Mouse (Mus musculus) embryonic facial prominence, embryonic 11.5 days (tissue): ENCODE data around the gene Lrrc3b. TPM values are rescaled to one million over a fixed set of nuclear protein-coding genes. Genes with fewer than 3 reads are reported as not detected.

Source experiments
- ATAC-seq: fragments of 200-750 bp; cut with Nextera tagmentation; replicated peaks from 2 replicates; pipeline ENCODE4 v1.8.0; 2017; ENCODE audit warnings: low read depth; ENCODE audit not compliant: insufficient number of reproducible peaks, low FRiP score, low TSS enrichment
- DNase-seq: peaks from one replicate; pipeline ENCODE4 v3.0.0-alpha.2; 2015; ENCODE audit warnings: low spot score
- H3K27ac ChIP-seq: fragments of 300-500 bp; sonication (generic); replicated peaks from 2 replicates; pipeline ENCODE4 v1.5.1; 2014; ENCODE audit warnings: mild to moderate bottlenecking, low read depth, low read length, control low read depth
- H3K27me3 ChIP-seq: fragments of 300-500 bp; sonication (generic); 2 replicates; pipeline ENCODE4 v1.6.1; 2014; ENCODE audit warnings: mild to moderate bottlenecking, low read length, moderate library complexity, mixed read lengths; ENCODE audit not compliant: control insufficient read depth, insufficient read depth
- H3K36me3 ChIP-seq: fragments of 300-500 bp; sonication (generic); replicated peaks from 2 replicates; pipeline ENCODE4 v1.6.1; 2014; ENCODE audit warnings: low read depth, mild to moderate bottlenecking, low read length, moderate library complexity, mixed read lengths; ENCODE audit not compliant: control insufficient read depth, insufficient read depth
- H3K4me1 ChIP-seq: fragments of 300-500 bp; sonication (generic); 2 replicates; pipeline ENCODE4 v1.6.1; 2014; ENCODE audit warnings: low read length, mixed read lengths; ENCODE audit not compliant: control insufficient read depth, insufficient read depth
- H3K4me2 ChIP-seq: fragments of 300-500 bp; sonication (generic); 2 replicates; pipeline ENCODE4 v1.6.1; 2014; ENCODE audit warnings: low read depth, mild to moderate bottlenecking, control low read depth, low read length, moderate library complexity
- H3K4me3 ChIP-seq: fragments of 300-500 bp; sonication (generic); 2 replicates; pipeline ENCODE4 v1.5.1; 2014; ENCODE audit warnings: low read depth, low read length, control low read depth
- H3K9ac ChIP-seq: fragments of 300-500 bp; sonication (generic); replicated peaks from 2 replicates; pipeline ENCODE4 v1.6.1; 2014; ENCODE audit warnings: mild to moderate bottlenecking, control low read depth, low read length
- H3K9me3 ChIP-seq: fragments of 300-500 bp; sonication (generic); replicated peaks from 2 replicates; pipeline ENCODE4 v1.6.1; 2016; ENCODE audit warnings: mild to moderate bottlenecking, low read length, inconsistent platforms, mixed read lengths; ENCODE audit not compliant: control insufficient read depth
- WGBS: fragments of 180-500 bp; shearing (Covaris S2); extraction: QIAGEN DNeasy Blood & Tissue Kit; methylation state at CpG from one replicate; pipeline ENCODE4 v1.1.7; 2014; 5-methylcytosine and 5-hydroxymethylcytosine counted together
- polyA plus RNA-seq: library from polyadenylated mRNA; unstranded; fragments of >200 nt; fragmentation: Nextera tagmentation; extraction: Ambion mirVana; gene quantifications from 2 replicates; pipeline ENCODE4 v1.2.1, GENCODE M21; 2014

Gene Lrrc3b
- polyA plus RNA-seq, 1 experiment from 2014 or later: 2.2 TPM

DNA sequence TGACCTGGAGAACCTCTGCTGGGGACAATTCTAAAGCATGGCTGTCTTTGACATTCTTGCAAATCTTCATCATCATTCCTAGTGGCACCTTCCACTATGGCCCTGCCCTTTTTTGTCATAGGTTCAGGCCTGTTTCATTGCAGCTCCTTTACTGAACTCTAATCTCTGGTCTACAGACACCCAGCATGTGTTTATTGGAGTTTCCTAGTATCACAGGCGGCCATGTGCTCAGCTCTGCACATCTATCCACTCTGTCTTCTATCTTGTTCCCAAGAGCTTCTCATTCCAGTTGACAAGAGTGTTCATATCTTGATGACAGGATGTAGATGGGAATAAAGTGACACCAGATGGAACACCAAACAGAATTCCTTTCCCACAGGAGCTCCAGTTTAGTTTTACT is 108.6 kb downstream of the Lrrc3b start:
- no peaks in the 10 kb centered on the region for H3K4me1 ChIP-seq
- no peaks in the 10 kb centered on the region for H3K9me3 ChIP-seq
- no peak overlapping the region for H3K4me2 ChIP-seq
- 74% methylated on average over 1 of the region's 1 CpGs for WGBS
- H3K9ac ChIP-seq: no peak overlapping the region
- H3K36me3 ChIP-seq: no peaks in the 10 kb centered on the region
- no peaks in the 10 kb centered on the region for H3K27me3 ChIP-seq
- H3K4me3 ChIP-seq: no peak overlapping the region
- no peak for DNase-seq
- no peak overlapping the region for H3K27ac ChIP-seq
- no peak for ATAC-seq

DNA sequence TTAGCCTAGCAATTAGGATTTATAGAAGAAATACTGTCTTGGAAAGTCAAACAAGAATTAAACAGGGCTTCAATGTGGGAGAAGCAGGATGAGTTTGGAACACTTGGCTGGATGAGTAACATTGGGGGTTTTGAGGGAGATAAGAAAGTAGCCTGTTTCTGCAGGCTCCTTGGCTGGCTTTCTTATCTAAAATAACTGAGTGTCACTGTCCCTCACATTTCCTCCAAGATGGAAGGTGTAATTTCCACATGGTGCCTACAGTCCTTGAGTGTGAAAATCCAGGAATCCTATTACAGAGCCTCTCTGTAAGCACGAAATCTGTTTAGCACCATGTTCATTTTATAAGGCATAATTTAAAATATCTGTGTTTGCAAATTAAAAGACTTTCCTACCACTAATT is 112.9 kb downstream of the Lrrc3b start:
- ATAC-seq (no peak), DNase-seq (no peak)
- Histone ChIP-seq H3K9me3 (no peaks in the 10 kb centered on the region), H3K4me2 (no peak overlapping the region), H3K27ac (no peak overlapping the region), H3K4me1 (no peaks in the 10 kb centered on the region), H3K4me3 (no peak overlapping the region), H3K36me3 (no peaks in the 10 kb centered on the region), H3K27me3 (no peaks in the 10 kb centered on the region), H3K9ac (no peak overlapping the region)
- 73% methylated on average over 1 of the region's 1 CpGs for WGBS

DNA sequence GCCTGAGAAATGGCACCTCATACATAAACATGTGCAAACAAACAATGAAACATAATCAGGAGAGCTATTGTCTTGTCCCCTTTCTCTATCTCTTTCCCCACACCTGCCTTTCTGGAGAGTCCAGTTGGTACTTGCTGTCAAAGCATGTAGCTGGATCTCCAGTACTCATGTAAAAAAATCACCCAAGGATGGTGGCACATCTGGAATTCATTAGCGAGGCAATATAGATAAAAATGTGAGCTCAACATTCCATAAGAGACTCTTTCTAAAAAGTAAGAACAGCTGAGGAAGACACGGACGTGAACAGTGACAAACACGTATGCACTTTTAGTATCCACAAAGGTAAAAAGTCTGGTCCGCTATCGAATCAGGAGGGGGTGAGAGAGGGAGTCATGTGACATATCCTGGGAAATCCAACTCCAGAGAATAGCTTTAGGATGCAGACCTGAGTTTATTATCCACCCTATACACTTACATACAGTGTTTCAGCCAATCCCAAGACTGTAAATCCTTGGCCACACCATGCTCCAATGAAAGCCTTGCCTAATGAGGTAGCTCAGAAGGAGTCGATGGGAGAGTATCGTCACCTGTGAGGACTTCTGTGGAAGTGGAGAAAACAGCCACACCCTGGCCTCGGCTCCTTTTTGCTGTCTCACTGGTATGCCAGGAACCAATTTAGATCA is 116.2 kb downstream of the Lrrc3b start:
- no peak for ATAC-seq
- DNase-seq: peak; percentile 44
- H3K27me3 ChIP-seq: no peaks in the 10 kb centered on the region
- no peaks in the 10 kb centered on the region for H3K4me1 ChIP-seq
- H3K9ac ChIP-seq: no peak overlapping the region
- H3K27ac ChIP-seq: no peak overlapping the region
- WGBS: 71% methylated on average over 9 of the region's 9 CpGs
- H3K36me3 ChIP-seq: no peaks in the 10 kb centered on the region
- H3K9me3 ChIP-seq: no peaks in the 10 kb centered on the region
- no peak overlapping the region for H3K4me3 ChIP-seq
- no peak overlapping the region for H3K4me2 ChIP-seq

DNA sequence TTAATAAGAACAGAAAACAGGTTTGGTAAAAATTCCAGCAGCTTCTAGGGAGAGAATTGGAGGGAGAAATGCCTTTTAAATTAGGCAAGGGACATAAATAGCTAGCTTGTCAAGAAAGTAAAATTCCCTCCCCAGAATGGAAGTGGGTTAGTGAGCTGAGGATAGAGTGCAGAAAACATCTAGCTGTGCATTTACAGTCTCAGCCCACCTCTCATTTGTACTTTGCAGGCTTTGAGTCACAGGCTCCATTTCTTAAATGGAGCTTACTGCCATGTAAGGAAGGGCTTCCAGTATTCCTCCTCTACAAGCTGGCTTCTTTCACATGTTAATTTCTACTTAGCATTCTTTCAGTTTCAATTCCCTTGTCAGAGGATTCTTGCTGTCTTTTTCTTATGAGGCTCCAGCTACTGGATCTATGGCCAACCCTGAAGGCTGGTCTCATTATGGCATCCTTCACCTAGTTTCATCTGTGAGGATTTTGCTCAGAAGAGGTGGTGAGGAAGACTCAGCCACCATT is 119.3 kb downstream of the Lrrc3b start:
- DNase-seq: no peak
- Histone ChIP-seq H3K4me1 (no peaks in the 10 kb centered on the region), H3K4me3 (no peak overlapping the region), H3K4me2 (no peak overlapping the region), H3K27ac (no peak overlapping the region), H3K27me3 (no peaks in the 10 kb centered on the region), H3K9me3 (no peaks in the 10 kb centered on the region), H3K9ac (no peak overlapping the region), H3K36me3 (no peaks in the 10 kb centered on the region)
- ATAC-seq: no peak

DNA sequence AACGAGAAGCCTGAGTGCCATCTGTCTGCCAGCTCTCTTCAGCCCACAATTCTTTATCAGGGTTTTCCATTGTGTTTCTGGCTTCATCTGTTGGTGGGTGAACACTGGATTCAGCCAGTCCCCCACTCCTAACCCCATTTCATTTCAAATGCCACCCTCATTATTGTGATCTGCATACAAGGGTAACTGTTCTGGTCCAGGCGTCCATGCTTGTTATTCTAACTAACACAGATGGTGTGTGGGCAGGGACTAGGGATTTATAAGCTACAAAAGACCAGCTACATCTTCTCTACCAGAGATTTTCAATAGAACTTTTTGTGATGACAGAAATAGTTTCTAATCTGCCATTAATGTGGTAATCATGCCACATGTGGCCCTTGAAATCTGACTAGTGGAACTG is 130.2 kb downstream of the Lrrc3b start:
- Histone ChIP-seq H3K4me3 (no peak overlapping the region), H3K27ac (no peak overlapping the region), H3K36me3 (no peaks in the 10 kb centered on the region), H3K4me2 (no peak overlapping the region), H3K9me3 (no peaks in the 10 kb centered on the region), H3K27me3 (no peaks in the 10 kb centered on the region), H3K4me1 (no peaks in the 10 kb centered on the region), H3K9ac (no peak overlapping the region)
- ATAC-seq: no peak
- WGBS: 79% methylated on average over 2 of the region's 2 CpGs
- DNase-seq: no peak
